Mouse (Mus musculus): Measurements from ENCODE around the gene Slc16a7. TPM values are rescaled to one million over a fixed set of nuclear protein-coding genes. Genes with fewer than 3 reads are reported as not detected.

The Slc16a7 gene
- polyA plus RNA-seq, 1 experiment: 38.7 TPM

GRCm38 (mm10) chr10:125324149-125324834 lies 65.0 kb downstream of the Slc16a7 start:
- Histone ChIP-seq H3K27me3 (replicated peaks; ENCODE audit: control insufficient read depth, insufficient read depth, low read length) (no peaks in the 10 kb centered on the region), H3K27ac (ENCODE audit: insufficient read depth, low read depth, low read length) (peak overlapping the region; percentile 54), H3K4me1 (ENCODE audit: control insufficient read depth, insufficient read depth, low read length) (peaks cover 15% of the 10 kb centered on the region; the same call in 1 of the 2 replicates), H3K4me3 (ENCODE audit: insufficient read depth, low read depth, low read length) (no peak overlapping the region), H3K36me3 (ENCODE audit: control insufficient read depth, insufficient read depth, low read length) (no peaks in the 10 kb centered on the region)
- DNase-seq: no peak
- no peak for TF ChIP-seq CTCF (conservative IDR thresholded peaks at IDR 0.05; ENCODE audit: insufficient read depth, insufficient read length, low read depth, low read length)
- WGBS: 73% methylated on average over 13 of the region's 13 CpGs

GRCm38 (mm10) chr10:125321446-125322428 lies 67.5 kb downstream of the Slc16a7 start:
- H3K36me3 ChIP-seq (ENCODE audit: control insufficient read depth, insufficient read depth, low read length): no peaks in the 10 kb centered on the region
- no peaks in the 10 kb centered on the region for H3K27me3 ChIP-seq (replicated peaks; ENCODE audit: control insufficient read depth, insufficient read depth, low read length)
- peak; percentile 42 for DNase-seq
- H3K27ac ChIP-seq (ENCODE audit: insufficient read depth, low read depth, low read length): peak overlapping the region; percentile 64
- 55% methylated on average over 11 of the region's 11 CpGs for WGBS
- no peak overlapping the region for H3K4me3 ChIP-seq (ENCODE audit: insufficient read depth, low read depth, low read length)
- peaks cover 15% of the 10 kb centered on the region; the same call in 1 of the 2 replicates for H3K4me1 ChIP-seq (ENCODE audit: control insufficient read depth, insufficient read depth, low read length)
- TF ChIP-seq POLR2A (IDR thresholded peaks at IDR 0.05; ENCODE audit: low read depth, low read length): no peak
- TF ChIP-seq CTCF (conservative IDR thresholded peaks at IDR 0.05; ENCODE audit: insufficient read depth, insufficient read length, low read depth, low read length): no peak

- H3K27ac ChIP-seq (ENCODE audit: insufficient read depth, low read depth, low read length): no peak overlapping the region
Measured at GRCm38 (mm10) chr10:125317317-125317716, 71.9 kb downstream of the Slc16a7 start.

GRCm38 (mm10) chr10:125310855-125311254 lies 78.4 kb downstream of the Slc16a7 start:
- Histone ChIP-seq H3K27ac (ENCODE audit: insufficient read depth, low read depth, low read length) (no peak overlapping the region), H3K27me3 (replicated peaks; ENCODE audit: control insufficient read depth, insufficient read depth, low read length) (no peaks in the 10 kb centered on the region), H3K4me3 (ENCODE audit: insufficient read depth, low read depth, low read length) (no peak overlapping the region), H3K36me3 (ENCODE audit: control insufficient read depth, insufficient read depth, low read length) (no peaks in the 10 kb centered on the region), H3K4me1 (ENCODE audit: control insufficient read depth, insufficient read depth, low read length) (no peaks in the 10 kb centered on the region; the same call in 1 of the 2 replicates)
- no peak for DNase-seq
- TF ChIP-seq CTCF (conservative IDR thresholded peaks at IDR 0.05; ENCODE audit: insufficient read depth, insufficient read length, low read depth, low read length) (no peak), POLR2A (IDR thresholded peaks at IDR 0.05; ENCODE audit: low read depth, low read length) (no peak)
- 91% methylated on average over 2 of the region's 2 CpGs for WGBS

More at GRCm38 (mm10) chr10:125317317-125317716, 71.9 kb downstream of the Slc16a7 start:
- Histone ChIP-seq H3K27me3 (replicated peaks; ENCODE audit: control insufficient read depth, insufficient read depth, low read length) (no peaks in the 10 kb centered on the region), H3K4me1 (ENCODE audit: control insufficient read depth, insufficient read depth, low read length) (peaks cover 8% of the 10 kb centered on the region; the same call in 1 of the 2 replicates), H3K4me3 (ENCODE audit: insufficient read depth, low read depth, low read length) (no peak overlapping the region), H3K36me3 (ENCODE audit: control insufficient read depth, insufficient read depth, low read length) (no peaks in the 10 kb centered on the region)
- DNase-seq: peak; percentile 38
- TF ChIP-seq CTCF (conservative IDR thresholded peaks at IDR 0.05; ENCODE audit: insufficient read depth, insufficient read length, low read depth, low read length): peak; percentile 33; the same call in 1 of the 2 replicates
- no peak for TF ChIP-seq POLR2A (IDR thresholded peaks at IDR 0.05; ENCODE audit: low read depth, low read length)
- WGBS: 33% methylated on average over 6 of the region's 6 CpGs

GRCm38 (mm10) chr10:125298036-125298435 lies 91.2 kb downstream of the Slc16a7 start:
- Histone ChIP-seq H3K27me3 (replicated peaks; ENCODE audit: control insufficient read depth, insufficient read depth, low read length) (no peaks in the 10 kb centered on the region), H3K27ac (ENCODE audit: insufficient read depth, low read depth, low read length) (no peak overlapping the region), H3K36me3 (ENCODE audit: control insufficient read depth, insufficient read depth, low read length) (no peaks in the 10 kb centered on the region), H3K4me3 (ENCODE audit: insufficient read depth, low read depth, low read length) (no peak overlapping the region), H3K4me1 (ENCODE audit: control insufficient read depth, insufficient read depth, low read length) (no peaks in the 10 kb centered on the region)
- no peak for DNase-seq
- 83% methylated on average over 6 of the region's 6 CpGs for WGBS
- TF ChIP-seq POLR2A (IDR thresholded peaks at IDR 0.05; ENCODE audit: low read depth, low read length): no peak
- no peak for TF ChIP-seq CTCF (conservative IDR thresholded peaks at IDR 0.05; ENCODE audit: insufficient read depth, insufficient read length, low read depth, low read length)

- no peak for DNase-seq
- Histone ChIP-seq H3K27ac (ENCODE audit: insufficient read depth, low read depth, low read length) (no peak overlapping the region), H3K27me3 (replicated peaks; ENCODE audit: control insufficient read depth, insufficient read depth, low read length) (no peaks in the 10 kb centered on the region), H3K4me1 (ENCODE audit: control insufficient read depth, insufficient read depth, low read length) (no peaks in the 10 kb centered on the region), H3K36me3 (ENCODE audit: control insufficient read depth, insufficient read depth, low read length) (no peaks in the 10 kb centered on the region), H3K4me3 (ENCODE audit: insufficient read depth, low read depth, low read length) (no peak overlapping the region)
- WGBS: 84% methylated on average over 9 of the region's 9 CpGs
- no peak for TF ChIP-seq POLR2A (IDR thresholded peaks at IDR 0.05; ENCODE audit: low read depth, low read length)
- no peak for TF ChIP-seq CTCF (conservative IDR thresholded peaks at IDR 0.05; ENCODE audit: insufficient read depth, insufficient read length, low read depth, low read length)
Measured at GRCm38 (mm10) chr10:125290320-125290719, 98.9 kb downstream of the Slc16a7 start.

- no peak overlapping the region for H3K4me3 ChIP-seq (ENCODE audit: insufficient read depth, low read depth, low read length)
- no peaks in the 10 kb centered on the region for H3K27me3 ChIP-seq (replicated peaks; ENCODE audit: control insufficient read depth, insufficient read depth, low read length)
- TF ChIP-seq POLR2A (IDR thresholded peaks at IDR 0.05; ENCODE audit: low read depth, low read length) (no peak), CTCF (conservative IDR thresholded peaks at IDR 0.05; ENCODE audit: insufficient read depth, insufficient read length, low read depth, low read length) (no peak)
- H3K36me3 ChIP-seq (ENCODE audit: control insufficient read depth, insufficient read depth, low read length): no peaks in the 10 kb centered on the region
- H3K27ac ChIP-seq (ENCODE audit: insufficient read depth, low read depth, low read length): no peak overlapping the region
- 76% methylated on average over 6 of the region's 6 CpGs for WGBS
- H3K4me1 ChIP-seq (ENCODE audit: control insufficient read depth, insufficient read depth, low read length): no peaks in the 10 kb centered on the region
- no peak for DNase-seq
Measured at GRCm38 (mm10) chr10:125288560-125288959, 100.7 kb downstream of the Slc16a7 start.

Measured in kidney, adult 2 months (tissue).